Mouse (Mus musculus): Measurements from ENCODE around the gene 1700018B08Rik. TPM values are rescaled to one million over a fixed set of nuclear protein-coding genes. Genes with fewer than 3 reads are reported as not detected.

Gene 1700018B08Rik
- polyA plus RNA-seq, 1 experiment: not detected

- Histone ChIP-seq H3K36me3 (ENCODE audit: control insufficient read depth, insufficient read depth) (no peaks in the 10 kb centered on the region), H3K4me2 (ENCODE audit: low read depth) (no peak overlapping the region), H3ac (ENCODE audit: control insufficient read depth, insufficient read length) (no peak overlapping the region), H3K4me3 (no peak overlapping the region), H3K79me2 (ENCODE audit: control insufficient read depth, insufficient read depth) (no peaks in the 10 kb centered on the region), H3K27me3 (ENCODE audit: control insufficient read depth, insufficient read depth, insufficient read length) (peaks cover 51% of the 10 kb centered on the region)
- TF ChIP-seq TCF12 (IDR thresholded peaks at IDR 0.05; ENCODE audit: insufficient read depth, poor library complexity, severe bottlenecking) (no peak), SRF (IDR thresholded peaks at IDR 0.05; ENCODE audit: control insufficient read depth, insufficient read length, low read depth) (no peak), POLR2A (IDR thresholded peaks at IDR 0.05; ENCODE audit: insufficient read length, low read depth) (no peak), REST (IDR thresholded peaks at IDR 0.05; ENCODE audit: insufficient read depth, insufficient read length) (no peak), E2F4 (IDR thresholded peaks at IDR 0.05; ENCODE audit: insufficient read depth) (no peak), USF1 (IDR thresholded peaks at IDR 0.05; ENCODE audit: low read depth) (no peak), MYOD1 (IDR thresholded peaks at IDR 0.05; ENCODE audit: control insufficient read depth in 1 of 3, insufficient read length in 2 of 3, low read depth in 2 of 3) (no peak), MYOG (IDR thresholded peaks at IDR 0.05; ENCODE audit: control insufficient read depth in 1 of 3, insufficient read depth in 1 of 3, insufficient read length in 2 of 3, low read depth in 2 of 3) (no peak), TCF3 (IDR thresholded peaks at IDR 0.05; ENCODE audit: insufficient read length, low read depth) (no peak), POLR2AphosphoS2 (IDR thresholded peaks at IDR 0.05; ENCODE audit: insufficient read length, low read depth) (no peak), MAX (IDR thresholded peaks at IDR 0.05; ENCODE audit: low read depth) (no peak), CEBPB (IDR thresholded peaks at IDR 0.05; ENCODE audit: insufficient read depth, poor library complexity, severe bottlenecking) (no peak)
These were observed 18.9 kb downstream of the 1700018B08Rik start for GRCm38 (mm10) chr8:121525111-121525818.

GRCm38 (mm10) chr8:121513429-121513828, 30.7 kb downstream of the 1700018B08Rik start:
- no peak overlapping the region for H3K4me3 ChIP-seq
- no peak overlapping the region for H3ac ChIP-seq (ENCODE audit: control insufficient read depth, insufficient read length)
- no peaks in the 10 kb centered on the region for H3K79me2 ChIP-seq (ENCODE audit: control insufficient read depth, insufficient read depth)
- peaks cover 43% of the 10 kb centered on the region for H3K27me3 ChIP-seq (ENCODE audit: control insufficient read depth, insufficient read depth, insufficient read length)
- H3K36me3 ChIP-seq (ENCODE audit: control insufficient read depth, insufficient read depth): no peaks in the 10 kb centered on the region
- TF ChIP-seq POLR2AphosphoS2 (IDR thresholded peaks at IDR 0.05; ENCODE audit: insufficient read length, low read depth): no peak
- TF ChIP-seq USF1 (IDR thresholded peaks at IDR 0.05; ENCODE audit: low read depth): no peak
- TF ChIP-seq E2F4 (IDR thresholded peaks at IDR 0.05; ENCODE audit: insufficient read depth): no peak
- no peak for TF ChIP-seq TCF3 (IDR thresholded peaks at IDR 0.05; ENCODE audit: insufficient read length, low read depth)
- TF ChIP-seq POLR2A (IDR thresholded peaks at IDR 0.05; ENCODE audit: insufficient read length, low read depth): no peak
- no peak for TF ChIP-seq MYOG (IDR thresholded peaks at IDR 0.05; ENCODE audit: control insufficient read depth in 1 of 3, insufficient read depth in 1 of 3, insufficient read length in 2 of 3, low read depth in 2 of 3)
- TF ChIP-seq MAX (IDR thresholded peaks at IDR 0.05; ENCODE audit: low read depth): no peak
- no peak for TF ChIP-seq REST (IDR thresholded peaks at IDR 0.05; ENCODE audit: insufficient read depth, insufficient read length)
- no peak for TF ChIP-seq SRF (IDR thresholded peaks at IDR 0.05; ENCODE audit: control insufficient read depth, insufficient read length, low read depth)
- no peak for TF ChIP-seq CEBPB (IDR thresholded peaks at IDR 0.05; ENCODE audit: insufficient read depth, poor library complexity, severe bottlenecking)
- no peak for TF ChIP-seq MYOD1 (IDR thresholded peaks at IDR 0.05; ENCODE audit: control insufficient read depth in 1 of 3, insufficient read length in 2 of 3, low read depth in 2 of 3)
- TF ChIP-seq TCF12 (IDR thresholded peaks at IDR 0.05; ENCODE audit: insufficient read depth, poor library complexity, severe bottlenecking): no peak
- H3K4me2 ChIP-seq (ENCODE audit: low read depth): no peak overlapping the region

- Histone ChIP-seq H3K4me3 (no peak overlapping the region), H3K4me2 (ENCODE audit: low read depth) (no peak overlapping the region), H3K79me2 (ENCODE audit: control insufficient read depth, insufficient read depth) (no peaks in the 10 kb centered on the region), H3ac (ENCODE audit: control insufficient read depth, insufficient read length) (no peak overlapping the region), H3K27me3 (ENCODE audit: control insufficient read depth, insufficient read depth, insufficient read length) (peaks cover 53% of the 10 kb centered on the region), H3K36me3 (ENCODE audit: control insufficient read depth, insufficient read depth) (no peaks in the 10 kb centered on the region)
- TF ChIP-seq POLR2AphosphoS2 (IDR thresholded peaks at IDR 0.05; ENCODE audit: insufficient read length, low read depth) (no peak), MAX (IDR thresholded peaks at IDR 0.05; ENCODE audit: low read depth) (no peak), E2F4 (IDR thresholded peaks at IDR 0.05; ENCODE audit: insufficient read depth) (no peak), POLR2A (IDR thresholded peaks at IDR 0.05; ENCODE audit: insufficient read length, low read depth) (no peak), SRF (IDR thresholded peaks at IDR 0.05; ENCODE audit: control insufficient read depth, insufficient read length, low read depth) (no peak), CEBPB (IDR thresholded peaks at IDR 0.05; ENCODE audit: insufficient read depth, poor library complexity, severe bottlenecking) (no peak), TCF12 (IDR thresholded peaks at IDR 0.05; ENCODE audit: insufficient read depth, poor library complexity, severe bottlenecking) (no peak), MYOG (IDR thresholded peaks at IDR 0.05; ENCODE audit: control insufficient read depth in 1 of 3, insufficient read depth in 1 of 3, insufficient read length in 2 of 3, low read depth in 2 of 3) (no peak), TCF3 (IDR thresholded peaks at IDR 0.05; ENCODE audit: insufficient read length, low read depth) (no peak), USF1 (IDR thresholded peaks at IDR 0.05; ENCODE audit: low read depth) (no peak), REST (IDR thresholded peaks at IDR 0.05; ENCODE audit: insufficient read depth, insufficient read length) (no peak)
These were observed 32.4 kb downstream of the 1700018B08Rik start for GRCm38 (mm10) chr8:121511751-121512150.

- Histone ChIP-seq H3K4me3 (no peak overlapping the region), H3K79me2 (ENCODE audit: control insufficient read depth, insufficient read depth) (no peaks in the 10 kb centered on the region), H3K36me3 (ENCODE audit: control insufficient read depth, insufficient read depth) (no peaks in the 10 kb centered on the region), H3K4me2 (ENCODE audit: low read depth) (no peak overlapping the region), H3ac (ENCODE audit: control insufficient read depth, insufficient read length) (no peak overlapping the region), H3K27me3 (ENCODE audit: control insufficient read depth, insufficient read depth, insufficient read length) (peaks cover 58% of the 10 kb centered on the region)
- no peak for TF ChIP-seq TCF3 (IDR thresholded peaks at IDR 0.05; ENCODE audit: insufficient read length, low read depth)
- TF ChIP-seq POLR2AphosphoS2 (IDR thresholded peaks at IDR 0.05; ENCODE audit: insufficient read length, low read depth): no peak
- no peak for TF ChIP-seq TCF12 (IDR thresholded peaks at IDR 0.05; ENCODE audit: insufficient read depth, poor library complexity, severe bottlenecking)
- no peak for TF ChIP-seq MAX (IDR thresholded peaks at IDR 0.05; ENCODE audit: low read depth)
- TF ChIP-seq MYOD1 (IDR thresholded peaks at IDR 0.05; ENCODE audit: control insufficient read depth in 1 of 3, insufficient read length in 2 of 3, low read depth in 2 of 3): no peak
- TF ChIP-seq USF1 (IDR thresholded peaks at IDR 0.05; ENCODE audit: low read depth): no peak
- TF ChIP-seq POLR2A (IDR thresholded peaks at IDR 0.05; ENCODE audit: insufficient read length, low read depth): no peak
- TF ChIP-seq CEBPB (IDR thresholded peaks at IDR 0.05; ENCODE audit: insufficient read depth, poor library complexity, severe bottlenecking): no peak
- no peak for TF ChIP-seq SRF (IDR thresholded peaks at IDR 0.05; ENCODE audit: control insufficient read depth, insufficient read length, low read depth)
- TF ChIP-seq E2F4 (IDR thresholded peaks at IDR 0.05; ENCODE audit: insufficient read depth): no peak
- TF ChIP-seq REST (IDR thresholded peaks at IDR 0.05; ENCODE audit: insufficient read depth, insufficient read length): no peak
- no peak for TF ChIP-seq MYOG (IDR thresholded peaks at IDR 0.05; ENCODE audit: control insufficient read depth in 1 of 3, insufficient read depth in 1 of 3, insufficient read length in 2 of 3, low read depth in 2 of 3)
These were observed 46.5 kb downstream of the 1700018B08Rik start for GRCm38 (mm10) chr8:121497621-121498020.
